Mouse (Mus musculus): Measurements from ENCODE around the gene Gm20517. TPM values are rescaled to one million over a fixed set of nuclear protein-coding genes. Genes with fewer than 3 reads are reported as not detected.

The Gm20517 gene
- total and polyA plus RNA-seq, 3 experiments, result 1.9 to 2.9 TPM; not detected in 1

- H3K4me1 ChIP-seq (ENCODE audit: control insufficient read depth in 1 of 2, insufficient read depth in 2 of 2, low read length in 2 of 2), result peaks cover 11 to 19% of the 10 kb centered on the region in 2 experiments
- H3K36me3 ChIP-seq (ENCODE audit: control insufficient read depth in 1 of 2, insufficient read depth in 2 of 2, low read length in 2 of 2), result peaks cover 2 to 24% of the 10 kb centered on the region in 2 experiments; a peak in 3 of 4 replicates
- TF ChIP-seq RCOR1 (IDR thresholded peaks at IDR 0.05; ENCODE audit: low read depth, low read length) (0 out of 2 replicates have a peak, but pooled peaks have one; percentile 10), MAZ (IDR thresholded peaks at IDR 0.05; ENCODE audit: low read depth, low read length) (no peak), SIN3A (IDR thresholded peaks at IDR 0.05; ENCODE audit: low read length) (peak; percentile 18; the same call in 1 of the 2 replicates)
- peaks cover 16% of the 10 kb centered on the region for H3K79me2 ChIP-seq (ENCODE audit: control insufficient read depth, insufficient read depth, low read length, poor library complexity)
- H3K27me3 ChIP-seq (ENCODE audit: control insufficient read depth in 1 of 2, insufficient read depth in 2 of 2, low read length in 2 of 2), result no peaks in the 10 kb centered on the region
- DNase-seq (ENCODE audit: low read depth, low spot score), result peak; percentile 37
- H3K27ac ChIP-seq (ENCODE audit: control insufficient read depth, low read depth, low read length), result peak overlapping the region; percentile 19
- no peaks in the 10 kb centered on the region for H3K9me3 ChIP-seq (replicated peaks; ENCODE audit: insufficient read depth, low read length)
- peak overlapping the region; percentile 21; the same call in 1 of the 2 replicates for H3K9ac ChIP-seq (ENCODE audit: control insufficient read depth, low read depth, low read length, poor library complexity, severe bottlenecking)
- peak overlapping the region in 1 of 2 experiments; percentile 19; a peak in 1 of 4 replicates for H3K4me3 ChIP-seq (ENCODE audit: control insufficient read depth in 1 of 2, insufficient read depth in 1 of 2, low read depth in 2 of 2, low read length in 2 of 2)
These were observed 22.8 kb downstream of the Gm20517 start for GRCm38 (mm10) chr17:47633999-47634770.

GRCm38 (mm10) chr17:47642992-47643391 is 31.6 kb downstream of the Gm20517 start:
- H3K9me3 ChIP-seq (replicated peaks; ENCODE audit: insufficient read depth, low read length), result no peaks in the 10 kb centered on the region
- DNase-seq (ENCODE audit: low read depth, low spot score), result peak; percentile 60
- H3K27me3 ChIP-seq (ENCODE audit: control insufficient read depth in 1 of 2, insufficient read depth in 2 of 2, low read length in 2 of 2), result no peaks in the 10 kb centered on the region
- no peaks in the 10 kb centered on the region for H3K4me1 ChIP-seq (ENCODE audit: control insufficient read depth in 1 of 2, insufficient read depth in 2 of 2, low read length in 2 of 2)
- H3K79me2 ChIP-seq (ENCODE audit: control insufficient read depth, insufficient read depth, low read length, poor library complexity), result no peaks in the 10 kb centered on the region
- TF ChIP-seq UBTF (IDR thresholded peaks at IDR 0.05; ENCODE audit: borderline replicate concordance, insufficient read depth, low read depth, low read length), result no peak
- TF ChIP-seq NRF1 (IDR thresholded peaks at IDR 0.05; ENCODE audit: insufficient read depth, low read depth, low read length, poor library complexity, severe bottlenecking), result no peak
- TF ChIP-seq BHLHE40 (IDR thresholded peaks at IDR 0.05; ENCODE audit: borderline replicate concordance, low read depth, low read length), result no peak
- TF ChIP-seq CTCF (IDR thresholded peaks at IDR 0.05 in 2 of 3, conservative IDR thresholded peaks at IDR 0.05 in 1 of 3; ENCODE audit: control insufficient read depth in 1 of 3, insufficient read depth in 1 of 3, low read depth in 2 of 3, low read length in 3 of 3, poor library complexity in 1 of 3, severe bottlenecking in 1 of 3), result peak; percentile 17 to 53 (median 20); a peak in 5 of 6 replicates
- no peak for TF ChIP-seq ETS1 (IDR thresholded peaks at IDR 0.05; ENCODE audit: low read depth, low read length)
- peak; percentile 34; the same call in 1 of the 2 replicates for TF ChIP-seq SMC3 (IDR thresholded peaks at IDR 0.05; ENCODE audit: low read depth, low read length)
- TF ChIP-seq ZMIZ1 (IDR thresholded peaks at IDR 0.05; ENCODE audit: low read depth, low read length), result no peak
- no peak for TF ChIP-seq MYC (IDR thresholded peaks at IDR 0.05; ENCODE audit: low read depth, low read length)
- TF ChIP-seq USF1 (IDR thresholded peaks at IDR 0.05; ENCODE audit: low read depth, low read length), result no peak
- TF ChIP-seq SIN3A (IDR thresholded peaks at IDR 0.05; ENCODE audit: low read length), result no peak
- H3K4me3 ChIP-seq (ENCODE audit: control insufficient read depth in 1 of 2, insufficient read depth in 1 of 2, low read depth in 2 of 2, low read length in 2 of 2), result no peak overlapping the region
- H3K36me3 ChIP-seq (ENCODE audit: control insufficient read depth in 1 of 2, insufficient read depth in 2 of 2, low read length in 2 of 2), result no peaks in the 10 kb centered on the region
- no peak overlapping the region for H3K9ac ChIP-seq (ENCODE audit: control insufficient read depth, low read depth, low read length, poor library complexity, severe bottlenecking)
- H3K27ac ChIP-seq (ENCODE audit: control insufficient read depth, low read depth, low read length), result no peak overlapping the region
